Mouse (Mus musculus) CH12.LX (cell line): ENCODE results near the gene Kdr.

ENCODE experiments used
- CTCF ChIP-seq, 2 experiments: IDR thresholded peaks in 1 of 2; conservative IDR thresholded peaks in 1 of 2; 2 replicates each; pipeline ENCODE4 v1.5.1; 2011 to 2012; ENCODE audit warnings: low read depth in 2 of 2, low read length in 2 of 2, improper control_type of control experiment in 1 of 2, inconsistent platforms in 1 of 2, mild to moderate bottlenecking in 1 of 2, moderate library complexity in 1 of 2
- EP300 ChIP-seq: IDR thresholded peaks from 2 replicates; pipeline ENCODE4 v1.6.1; 2011; ENCODE audit warnings: low read length, improper control_type of control experiment
- HCFC1 ChIP-seq: IDR thresholded peaks from 2 replicates; pipeline ENCODE4 v1.6.1; 2012; ENCODE audit warnings: low read depth, mild to moderate bottlenecking, inconsistent platforms, low read length, improper control_type of control experiment
- KAT2A ChIP-seq: IDR thresholded peaks from 2 replicates; pipeline ENCODE4 v1.6.1; 2012; ENCODE audit warnings: low read length, improper control_type of control experiment, inconsistent platforms; ENCODE audit not compliant: insufficient replicate concordance
- MAZ ChIP-seq: IDR thresholded peaks from 2 replicates; pipeline ENCODE4 v1.6.1; 2012; ENCODE audit warnings: low read depth, mild to moderate bottlenecking, inconsistent platforms, low read length, improper control_type of control experiment, moderate library complexity
- POLR2A ChIP-seq: IDR thresholded peaks from 2 replicates; pipeline ENCODE4 v1.6.1; 2011; ENCODE audit warnings: low read depth, mild to moderate bottlenecking, improper control_type of control experiment, low read length
- SIN3A ChIP-seq: IDR thresholded peaks from 2 replicates; pipeline ENCODE4 v1.6.1; 2012; ENCODE audit warnings: low read length, improper control_type of control experiment, inconsistent platforms
- TCF12 ChIP-seq: IDR thresholded peaks from 2 replicates; pipeline ENCODE4 v1.6.1; 2014; ENCODE audit warnings: low read depth, mild to moderate bottlenecking, inconsistent platforms, low read length, improper control_type of control experiment
- USF2 ChIP-seq: conservative IDR thresholded peaks from 2 replicates; pipeline ENCODE4 v1.6.1; 2011; ENCODE audit warnings: low read depth, low read length, improper control_type of control experiment
- ZC3H11A ChIP-seq: IDR thresholded peaks from 2 replicates; pipeline ENCODE4 v1.6.1; 2012; ENCODE audit warnings: low read depth, mild to moderate bottlenecking, inconsistent platforms, low read length, improper control_type of control experiment

GRCm38 (mm10) chr5:75956526-75956925 is 21.7 kb downstream of the Kdr start:
- TF ChIP-seq EP300 (no peak), POLR2A (no peak), CTCF (conservative IDR thresholded peaks at IDR 0.05 in 1 of 2, IDR thresholded peaks at IDR 0.05 in 1 of 2; ENCODE audit: low read depth in 2 of 2, low read length in 2 of 2) (no peak), TCF12 (no peak), USF2 (no peak), KAT2A (no peak), ZC3H11A (no peak), MAZ (no peak), SIN3A (no peak), HCFC1 (no peak)
